Mouse (Mus musculus) myocyte (in vitro differentiated cells): Measurements from ENCODE around the gene Pigk.

ENCODE experiments used
- POLR2A ChIP-seq: IDR thresholded peaks from one replicate; pipeline ENCODE4 v1.6.1; 2011; ENCODE audit warnings: low read depth, mild to moderate bottlenecking, control low read depth, moderate library complexity; ENCODE audit not compliant: insufficient read length
- USF1 ChIP-seq: IDR thresholded peaks from one replicate; pipeline ENCODE4 v1.6.1; 2011; ENCODE audit warnings: low read depth, mild to moderate bottlenecking, control low read depth, moderate library complexity

DNA sequence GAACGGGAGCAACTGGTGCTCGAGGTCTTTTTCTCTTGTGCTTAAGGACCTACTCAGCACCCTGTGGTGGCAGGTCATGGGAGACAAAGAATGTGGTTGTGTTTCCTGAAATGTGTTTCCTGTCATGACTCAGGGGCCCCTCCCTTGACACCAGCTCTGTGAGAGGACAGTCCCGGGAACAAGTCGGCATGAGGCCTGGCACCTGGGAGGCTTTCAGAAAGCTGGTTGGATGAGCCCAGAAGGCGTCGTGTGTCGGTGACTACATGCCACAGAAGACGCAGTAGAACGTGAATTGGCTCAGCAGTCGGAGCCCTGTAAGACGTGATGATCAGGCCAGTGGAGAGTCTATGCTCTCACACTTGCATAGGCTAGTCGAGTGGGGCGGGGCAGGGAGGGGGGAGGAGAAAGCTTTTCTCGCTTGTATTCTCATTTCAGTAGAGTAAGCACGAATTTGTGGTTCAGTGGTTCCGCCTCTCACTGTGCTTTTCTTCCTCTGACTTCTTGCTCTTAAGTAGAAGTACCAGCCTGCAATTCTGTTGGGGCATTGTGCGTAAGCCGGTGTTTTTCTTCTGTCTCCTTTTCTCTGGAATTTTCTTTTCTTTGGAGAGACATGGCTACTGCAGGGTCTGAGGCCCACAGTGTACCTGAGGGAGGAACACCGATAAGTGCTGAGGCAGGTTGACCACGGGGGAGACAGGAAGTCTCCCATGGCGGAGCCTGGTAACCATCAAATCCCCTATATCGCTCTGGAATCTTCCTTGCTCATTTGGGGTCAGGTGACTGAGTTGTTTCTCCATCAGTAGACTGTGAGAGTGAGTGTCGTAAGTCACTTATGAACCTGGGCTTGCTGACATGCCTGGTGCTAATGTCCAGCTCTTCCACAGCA lies 198.6 kb downstream of the Pigk start:
- TF ChIP-seq POLR2A (no peak), USF1 (no peak)
